Mouse (Mus musculus) CH12.LX (cell line): ENCODE data around the gene Entpd8. TPM values are rescaled to one million over a fixed set of nuclear protein-coding genes. Genes with fewer than 3 reads are reported as not detected.

Experiments used
- DNase-seq: peaks from one replicate; pipeline ENCODE4 v3.0.0-alpha.2; 2013; ENCODE audit errors: extremely low read depth
- H3K27ac ChIP-seq: 2 replicates; pipeline ENCODE4 v1.5.1; 2012; ENCODE audit warnings: low read depth, mild to moderate bottlenecking, control low read depth, moderate library complexity; ENCODE audit not compliant: insufficient read depth
- H3K27me3 ChIP-seq: replicated peaks from 2 replicates; pipeline ENCODE3; 2012; ENCODE audit warnings: inconsistent platforms
- H3K36me3 ChIP-seq, 2 experiments: replicated peaks in 1 of 2; 2 replicates each; pipeline versions ENCODE3 to v1.6.1; 2012; ENCODE audit warnings: inconsistent platforms in 1 of 2, low read length in 1 of 2, mild to moderate bottlenecking in 1 of 2, mixed read lengths in 1 of 2, moderate library complexity in 1 of 2; ENCODE audit not compliant: control insufficient read depth in 1 of 2, insufficient read depth in 1 of 2
- H3K4me1 ChIP-seq, 2 experiments: 2 replicates each; pipeline ENCODE4 v1.6.1; 2012; ENCODE audit warnings: inconsistent platforms in 1 of 2, moderate library complexity in 1 of 2; ENCODE audit not compliant: insufficient read depth in 2 of 2, control insufficient read depth in 1 of 2
- H3K4me2 ChIP-seq: 2 replicates; pipeline ENCODE4 v1.6.1; 2012; ENCODE audit warnings: low read depth, mild to moderate bottlenecking, control low read depth; ENCODE audit not compliant: poor library complexity, insufficient read depth, severe bottlenecking
- H3K4me3 ChIP-seq, 3 experiments: fragments of 150-350 bp in 1 of 3; sonication (generic) in 1 of 3; replicated peaks in 1 of 3; 2 replicates each; pipeline versions ENCODE3 to v1.5.1; 2011 to 2012; ENCODE audit warnings: low read depth in 2 of 3, low read length in 2 of 3, mild to moderate bottlenecking in 2 of 3, moderate library complexity in 2 of 3, control low read depth in 1 of 3, improper control_type of control experiment in 1 of 3, inconsistent platforms in 1 of 3, mixed read lengths in 1 of 3; ENCODE audit not compliant: poor library complexity in 1 of 3
- H3K79me2 ChIP-seq: replicated peaks from 2 replicates; pipeline ENCODE4 v1.6.1; 2012; ENCODE audit warnings: mild to moderate bottlenecking, moderate library complexity; ENCODE audit not compliant: control insufficient read depth, poor library complexity, insufficient read depth, severe bottlenecking; ENCODE audit errors: extremely low read depth
- H3K9ac ChIP-seq: 2 replicates; pipeline ENCODE4 v1.6.1; 2012; ENCODE audit warnings: low read depth, mild to moderate bottlenecking, control low read depth, moderate library complexity; ENCODE audit not compliant: insufficient read depth
- H3K9me3 ChIP-seq: replicated peaks from 2 replicates; pipeline ENCODE3; 2012; ENCODE audit warnings: low read length, inconsistent platforms, mixed read lengths
- CHD1 ChIP-seq: IDR thresholded peaks from 2 replicates; pipeline ENCODE4 v1.6.1; 2012; ENCODE audit warnings: low read depth, low read length, improper control_type of control experiment, inconsistent platforms
- CHD2 ChIP-seq: IDR thresholded peaks from 2 replicates; pipeline ENCODE4 v1.6.1; 2011; ENCODE audit warnings: low read length, improper control_type of control experiment
- CTCF ChIP-seq, 2 experiments: IDR thresholded peaks in 1 of 2; conservative IDR thresholded peaks in 1 of 2; 2 replicates each; pipeline ENCODE4 v1.5.1; 2011 to 2012; ENCODE audit warnings: low read depth in 2 of 2, low read length in 2 of 2, improper control_type of control experiment in 1 of 2, inconsistent platforms in 1 of 2, mild to moderate bottlenecking in 1 of 2, moderate library complexity in 1 of 2
- ELF1 ChIP-seq: IDR thresholded peaks from 2 replicates; pipeline ENCODE4 v1.6.1; 2014; ENCODE audit warnings: low read depth, mild to moderate bottlenecking, inconsistent platforms, low read length, improper control_type of control experiment
- ETS1 ChIP-seq: conservative IDR thresholded peaks from 2 replicates; pipeline ENCODE4 v1.6.1; 2012; ENCODE audit warnings: low read depth, mild to moderate bottlenecking, inconsistent platforms, low read length, improper control_type of control experiment, moderate library complexity
- GABPA ChIP-seq: IDR thresholded peaks from 2 replicates; pipeline ENCODE4 v1.6.1; 2012; ENCODE audit warnings: low read depth, low read length, improper control_type of control experiment, inconsistent platforms; ENCODE audit not compliant: insufficient replicate concordance
- HCFC1 ChIP-seq: IDR thresholded peaks from 2 replicates; pipeline ENCODE4 v1.6.1; 2012; ENCODE audit warnings: low read depth, mild to moderate bottlenecking, inconsistent platforms, low read length, improper control_type of control experiment
- IRF4 ChIP-seq: IDR thresholded peaks from 2 replicates; pipeline ENCODE4 v1.6.1; 2014; ENCODE audit warnings: low read depth, mild to moderate bottlenecking, inconsistent platforms, low read length, improper control_type of control experiment
- JUN ChIP-seq: IDR thresholded peaks from 2 replicates; pipeline ENCODE4 v1.6.1; 2011; ENCODE audit warnings: low read depth, mild to moderate bottlenecking, low read length, improper control_type of control experiment, moderate library complexity; ENCODE audit not compliant: insufficient read depth
- JUND ChIP-seq: conservative IDR thresholded peaks from 2 replicates; pipeline ENCODE4 v1.6.1; 2011; ENCODE audit warnings: low read depth, low read length, improper control_type of control experiment
- KAT2A ChIP-seq: IDR thresholded peaks from 2 replicates; pipeline ENCODE4 v1.6.1; 2012; ENCODE audit warnings: low read length, improper control_type of control experiment, inconsistent platforms; ENCODE audit not compliant: insufficient replicate concordance
- MAFK ChIP-seq: IDR thresholded peaks from 2 replicates; pipeline ENCODE4 v1.6.1; 2011; ENCODE audit warnings: low read length, improper control_type of control experiment; ENCODE audit not compliant: insufficient replicate concordance
- MEF2A ChIP-seq: IDR thresholded peaks from 2 replicates; pipeline ENCODE4 v1.6.1; 2014; ENCODE audit warnings: low read depth, mild to moderate bottlenecking, inconsistent platforms, low read length, improper control_type of control experiment, borderline replicate concordance
- MXI1 ChIP-seq: IDR thresholded peaks from 2 replicates; pipeline ENCODE4 v1.6.1; 2011; ENCODE audit warnings: mild to moderate bottlenecking, low read depth, low read length, improper control_type of control experiment
- NELFE ChIP-seq: IDR thresholded peaks from 2 replicates; pipeline ENCODE4 v1.6.1; 2011; ENCODE audit warnings: low read depth, low read length, improper control_type of control experiment
- NRF1 ChIP-seq: IDR thresholded peaks from 2 replicates; pipeline ENCODE4 v1.6.1; 2014; ENCODE audit warnings: low read depth, mild to moderate bottlenecking, inconsistent platforms, low read length, improper control_type of control experiment, moderate library complexity
- TBP ChIP-seq: conservative IDR thresholded peaks from 2 replicates; pipeline ENCODE4 v1.6.1; 2011; ENCODE audit warnings: low read depth, low read length, improper control_type of control experiment
- TCF12 ChIP-seq: IDR thresholded peaks from 2 replicates; pipeline ENCODE4 v1.6.1; 2014; ENCODE audit warnings: low read depth, mild to moderate bottlenecking, inconsistent platforms, low read length, improper control_type of control experiment
- USF1 ChIP-seq: IDR thresholded peaks from 2 replicates; pipeline ENCODE4 v1.6.1; 2014; ENCODE audit warnings: low read depth, mild to moderate bottlenecking, inconsistent platforms, low read length, improper control_type of control experiment
- ZC3H11A ChIP-seq: IDR thresholded peaks from 2 replicates; pipeline ENCODE4 v1.6.1; 2012; ENCODE audit warnings: low read depth, mild to moderate bottlenecking, inconsistent platforms, low read length, improper control_type of control experiment
- ZNF384 ChIP-seq: IDR thresholded peaks from 2 replicates; pipeline ENCODE4 v1.6.1; 2012; ENCODE audit warnings: low read depth, low read length, improper control_type of control experiment, inconsistent platforms
- dilution Hi-C: fragments of 300-500 bp; cut with MboI; formaldehyde crosslinking; loops from 2 replicates; pipeline ENCODE4 v1.14.3; 2020; ENCODE audit warnings: low sequenced_read_pairs; ENCODE audit not compliant: extremely low pct_unique_long_range_greater_than_20kb, extremely low pct_ligation_motif_present
- in situ Hi-C: fragments of 300-500 bp; cut with MboI; formaldehyde crosslinking; loops from 3 replicates; pipeline ENCODE4 v1.14.3; 2019; ENCODE audit warnings: low sequenced_read_pairs, low pct_ligation_motif_present, low pct_unique_long_range_greater_than_20kb, mixed read lengths
- polyA plus RNA-seq: library from polyadenylated mRNA; unstranded; fragments of >175 nt; gene quantifications from 2 replicates; pipeline ENCODE4 v1.2.1, GENCODE M21; 2012; ENCODE audit warnings: low read depth; ENCODE audit not compliant: insufficient read length
- total RNA-seq, 2 experiments: library from RNA; depleted of rRNA; stranded (reverse); fragments of 300-350 nt in 1 of 2; fragments of >200 nt in 1 of 2; gene quantifications; 2 replicates each; pipeline ENCODE4 v1.2.3; 2012 to 2014

Gene Entpd8
- total RNA-seq (2012; rRNA removed) (not detected in 2 replicates), total RNA-seq (2014; rRNA removed) (not detected in 2 replicates), polyA plus RNA-seq (not detected in 2 replicates)

- Histone ChIP-seq H3K27me3 (no peaks in the 10 kb centered on the region), H3K36me3 (no peaks in the 10 kb centered on the region)
- dilution Hi-C loops: no loop called here
These were observed at the start of gene Entpd8 for GRCm38 (mm10) chr2:25080076-25080475. Gene Entpd8 (plus strand): TSS chr2:25080304.

GRCm38 (mm10) chr2:25034994-25035393 lies 45.1 kb upstream of the Entpd8 start:
- in situ Hi-C loops: no loop called here
- Histone ChIP-seq H3K27ac (no peak overlapping the region), H3K9me3 (peaks cover 8% of the 10 kb centered on the region), H3K4me1 (no peaks in the 10 kb centered on the region), H3K9ac (no peak overlapping the region), H3K79me2 (no peaks in the 10 kb centered on the region), H3K36me3 (peaks cover 17 to 72% of the 10 kb centered on the region in 2 experiments), H3K27me3 (no peaks in the 10 kb centered on the region), H3K4me2 (no peak overlapping the region), H3K4me3 (no peak overlapping the region)
- DNase-seq: peak; percentile 10
- TF ChIP-seq KAT2A: no peak
- no peak for TF ChIP-seq JUND
- no peak for TF ChIP-seq ETS1
- TF ChIP-seq TCF12: peak; percentile 80
- TF ChIP-seq CHD1: no peak
- no peak for TF ChIP-seq GABPA
- TF ChIP-seq ELF1: no peak
- dilution Hi-C loops: no loop called here

More at GRCm38 (mm10) chr2:25080076-25080475, at the start of gene Entpd8:
- H3K27ac ChIP-seq: no peak within 1 kb of the TSS
- H3K9me3 ChIP-seq: no peaks in the 10 kb centered on the region
- TF ChIP-seq IRF4 (no peak), CHD2 (no peak), CHD1 (no peak), MAFK (no peak), USF1 (no peak), MXI1 (no peak), ETS1 (no peak), MEF2A (no peak), NELFE (no peak), ZNF384 (no peak), HCFC1 (no peak), ZC3H11A (no peak), NRF1 (no peak), TBP (no peak), JUN (no peak), CTCF (conservative IDR thresholded peaks at IDR 0.05 in 1 of 2, IDR thresholded peaks at IDR 0.05 in 1 of 2; ENCODE audit: low read depth in 2 of 2, low read length in 2 of 2) (no peak)
- H3K4me1 ChIP-seq: peaks cover 0 to 5% of the 10 kb centered on the region in 2 experiments; a peak in 1 of 4 replicates
- no peak within 1 kb of the TSS for H3K9ac ChIP-seq
- in situ Hi-C loops: no loop called here
- H3K79me2 ChIP-seq: no peaks in the 10 kb centered on the region
- no peak within 1 kb of the TSS for H3K4me2 ChIP-seq
- no peak for DNase-seq
- H3K4me3 ChIP-seq: no peak within 1 kb of the TSS
